Mouse (Mus musculus): ENCODE data around the gene Ace.

GRCm38 (mm10) chr11:105975636-105976035, 7.9 kb downstream of the Ace start:
- TF ChIP-seq CTCF (IDR thresholded peaks at IDR 0.05; ENCODE audit: low read depth, low read length) (no peak), POLR2A (IDR thresholded peaks at IDR 0.05; ENCODE audit: borderline replicate concordance, low read depth, low read length) (no peak)

Measured in bone marrow macrophage, adult 2 months (primary cell).